Mouse (Mus musculus) thymus, postnatal 0 days (tissue): ENCODE measurements at regions not wholly inside any gene's neighbourhood (a gene's known extent, or its start where the extent isn't known, plus 50 kb on each side); places are given as distances from the start of the nearest gene placed in this dataset.
A peak's percentile ranks its signal among the peaks of the same experiment; 100 is the strongest.

Experiments used
- DNase-seq: peaks from one replicate; pipeline ENCODE4 v3.0.0-alpha.2; 2015; ENCODE audit warnings: low spot score

DNA sequence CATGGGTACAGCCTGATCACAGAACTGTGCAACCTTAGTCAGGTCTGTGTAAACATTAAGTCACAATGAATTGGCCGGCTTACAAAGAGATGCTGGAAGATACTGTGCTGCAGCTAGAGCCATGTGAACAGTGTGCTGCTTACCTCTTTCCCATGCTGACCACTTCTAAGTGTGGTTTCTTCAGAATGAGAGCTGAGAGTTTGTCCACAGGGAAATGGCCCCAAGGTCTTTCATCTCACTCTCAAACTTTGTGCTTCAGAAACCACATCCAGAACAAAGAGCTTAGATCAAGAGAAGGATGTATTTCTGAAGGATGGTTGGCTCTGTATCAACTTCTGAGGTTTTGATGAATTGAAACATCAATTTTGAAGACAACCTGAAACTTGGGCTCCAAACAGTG, 165.7 kb downstream of the Lrrc3b start:
- no peak for DNase-seq

DNA sequence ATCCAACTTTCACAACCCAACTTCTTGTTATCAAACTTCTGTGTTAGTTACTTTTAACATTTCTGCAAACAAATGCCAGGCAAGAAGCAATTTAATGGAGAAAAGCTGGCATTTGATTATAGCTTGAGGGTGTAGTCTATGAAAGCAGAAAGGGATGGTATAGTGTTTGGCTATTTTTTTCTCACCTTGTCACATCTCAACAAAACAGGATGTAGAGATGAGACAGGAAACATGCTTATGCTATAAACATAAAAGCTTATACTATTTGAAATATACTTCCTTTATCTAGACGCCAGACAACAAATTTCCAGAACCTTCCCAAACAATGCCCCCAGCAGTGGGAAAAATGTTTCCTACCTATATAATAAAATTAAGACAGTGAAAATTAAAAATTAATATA, 166.4 kb downstream of the Lrrc3b start:
- DNase-seq, result no peak

DNA sequence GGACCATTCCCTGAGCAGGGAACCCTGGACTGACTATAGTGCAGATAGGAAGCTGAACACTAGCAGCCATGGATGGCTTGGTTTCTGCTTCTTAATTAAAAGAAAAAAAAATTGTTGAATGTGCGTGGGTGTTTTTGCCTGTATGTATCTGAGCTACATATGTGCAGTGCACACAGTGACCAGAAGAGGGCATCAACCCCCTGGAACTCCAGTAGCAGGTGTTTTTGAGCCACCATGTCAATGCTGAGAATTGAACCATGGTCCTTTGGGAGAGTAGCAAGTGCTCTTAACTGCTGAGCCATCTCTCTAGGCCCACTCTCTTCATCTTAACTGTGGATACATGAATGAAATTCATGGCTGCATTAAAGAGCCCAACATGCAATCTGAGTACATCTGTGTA, 172.5 kb downstream of the Lrrc3b start:
- peak; percentile 23 for DNase-seq

DNA sequence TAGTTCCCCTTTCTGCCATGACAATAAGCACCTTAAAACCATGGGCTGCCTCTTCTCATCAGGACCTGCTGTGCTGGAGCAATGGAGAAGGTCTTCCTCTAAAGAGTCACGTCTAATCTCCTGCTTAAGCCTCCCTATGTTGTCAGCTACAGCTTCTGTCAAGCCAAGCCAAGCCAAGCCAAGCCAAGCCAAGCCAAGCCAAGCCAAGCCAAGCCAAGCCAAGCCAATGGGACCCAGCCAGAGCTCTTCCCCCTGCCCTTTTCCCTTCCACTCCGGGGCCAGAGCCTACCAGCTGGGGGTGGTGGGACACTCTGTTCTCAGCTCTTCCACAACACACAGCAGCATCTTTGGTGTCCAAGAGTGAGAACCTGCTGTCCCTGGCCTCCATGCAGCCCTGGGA, 175.8 kb downstream of the Lrrc3b start:
- no peak for DNase-seq

DNA sequence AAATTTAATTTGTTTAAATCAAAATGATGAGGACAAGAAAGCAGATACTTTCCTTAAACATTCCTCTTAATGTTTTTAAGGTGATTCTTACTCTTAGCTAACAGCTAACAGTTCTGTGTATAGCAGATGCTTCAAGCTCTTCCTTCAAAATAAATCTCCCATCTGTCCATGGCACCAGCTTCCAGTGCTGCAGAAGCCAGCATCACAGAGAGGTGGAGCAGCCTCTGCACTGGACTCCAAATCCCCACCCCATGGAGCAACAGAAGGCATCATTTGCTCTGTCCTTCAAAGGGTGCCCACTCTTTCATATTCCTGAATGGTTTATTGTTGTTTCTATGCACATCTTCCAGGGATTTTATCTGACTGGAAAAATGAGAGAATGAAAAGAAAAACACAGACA, 183.1 kb downstream of the Lrrc3b start:
- no peak for DNase-seq

DNA sequence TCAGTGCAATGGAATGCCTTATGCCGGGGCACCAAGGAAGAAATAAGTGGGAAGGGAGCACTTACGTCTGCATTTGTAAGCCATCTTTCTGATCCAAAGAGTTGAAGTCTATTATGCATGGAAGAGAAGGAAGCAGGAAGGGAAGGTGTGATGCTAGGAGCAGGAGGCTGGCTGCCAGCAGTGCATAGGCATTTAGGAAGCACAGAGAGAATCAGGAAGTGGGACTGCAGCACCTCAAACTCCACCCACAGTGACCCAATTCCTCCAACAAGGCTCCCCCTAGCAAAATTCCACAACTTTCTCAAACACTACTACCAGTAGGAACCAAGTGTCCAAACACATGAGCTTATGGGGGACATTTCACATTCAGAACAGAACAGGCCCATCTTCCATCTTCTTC, 233.2 kb downstream of the Lrrc3b start:
- no peak for DNase-seq

DNA sequence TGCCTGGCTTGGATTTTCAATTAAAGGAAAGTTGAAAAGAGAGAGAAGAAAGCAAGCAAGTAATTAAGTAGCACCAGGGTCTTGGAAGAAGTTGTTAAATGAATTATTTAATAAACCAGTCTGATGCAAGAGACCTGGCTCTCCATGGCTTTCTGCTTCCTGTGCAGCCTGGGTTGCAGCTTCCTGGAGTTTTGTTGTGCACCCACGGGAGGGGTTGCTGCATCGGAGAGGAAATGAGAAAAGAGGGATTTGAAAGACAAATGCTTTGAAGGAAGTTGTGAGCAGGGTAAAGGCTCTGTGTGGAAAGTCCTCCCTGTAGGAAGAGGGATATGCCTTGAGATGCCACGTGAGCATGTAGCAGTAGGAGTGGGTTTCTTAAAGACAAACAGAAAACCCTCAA, 234.5 kb downstream of the Lrrc3b start:
- no peak for DNase-seq
